Mouse (Mus musculus) liver, adult (tissue): ENCODE data around the gene Large1.

Source experiments
- GATA4 ChIP-seq: IDR thresholded peaks from 2 replicates; pipeline ENCODE4 v1.6.1; 2014; ENCODE audit warnings: mild to moderate bottlenecking, low read length; ENCODE audit not compliant: insufficient replicate concordance

The Large1 gene

DNA sequence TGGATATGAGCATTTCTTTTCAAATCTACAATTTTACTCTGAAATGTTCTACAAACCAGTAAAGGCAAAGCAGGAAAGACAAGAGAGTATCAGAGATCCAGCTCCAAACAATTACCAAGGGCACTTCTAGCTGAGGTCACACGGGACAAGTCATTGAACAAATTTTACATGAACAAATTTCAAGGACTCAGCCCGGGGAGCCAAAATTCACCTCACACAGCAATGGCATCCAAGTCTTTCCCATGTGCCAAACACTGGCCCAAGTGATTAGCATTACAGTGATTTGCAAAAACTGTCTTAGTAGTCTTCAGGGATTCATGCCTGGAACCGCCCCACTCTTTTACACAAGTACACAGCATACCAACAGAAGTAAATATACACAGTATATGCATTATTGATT lies 126.5 kb downstream of the Large1 start:
- TF ChIP-seq GATA4: no peak

DNA sequence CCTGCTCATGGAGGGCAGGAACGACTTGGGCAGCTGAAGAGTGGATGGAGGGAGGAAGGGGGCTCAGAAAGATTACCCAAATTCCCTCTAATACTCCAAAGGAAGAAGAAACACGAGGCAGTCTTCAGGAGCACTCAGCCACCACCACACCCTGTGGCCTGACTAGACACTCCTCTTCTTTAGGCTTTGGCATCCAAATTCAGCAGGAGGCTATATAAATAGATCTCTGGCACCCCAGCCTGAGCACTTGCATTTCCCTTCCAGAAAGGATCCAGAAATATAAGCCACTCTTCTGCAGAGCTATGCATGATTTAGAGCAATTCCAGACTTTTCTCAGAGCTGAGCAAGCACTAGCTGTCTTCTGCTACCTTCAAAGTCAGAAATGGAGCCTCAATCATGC lies 127.7 kb downstream of the Large1 start:
- no peak for TF ChIP-seq GATA4

DNA sequence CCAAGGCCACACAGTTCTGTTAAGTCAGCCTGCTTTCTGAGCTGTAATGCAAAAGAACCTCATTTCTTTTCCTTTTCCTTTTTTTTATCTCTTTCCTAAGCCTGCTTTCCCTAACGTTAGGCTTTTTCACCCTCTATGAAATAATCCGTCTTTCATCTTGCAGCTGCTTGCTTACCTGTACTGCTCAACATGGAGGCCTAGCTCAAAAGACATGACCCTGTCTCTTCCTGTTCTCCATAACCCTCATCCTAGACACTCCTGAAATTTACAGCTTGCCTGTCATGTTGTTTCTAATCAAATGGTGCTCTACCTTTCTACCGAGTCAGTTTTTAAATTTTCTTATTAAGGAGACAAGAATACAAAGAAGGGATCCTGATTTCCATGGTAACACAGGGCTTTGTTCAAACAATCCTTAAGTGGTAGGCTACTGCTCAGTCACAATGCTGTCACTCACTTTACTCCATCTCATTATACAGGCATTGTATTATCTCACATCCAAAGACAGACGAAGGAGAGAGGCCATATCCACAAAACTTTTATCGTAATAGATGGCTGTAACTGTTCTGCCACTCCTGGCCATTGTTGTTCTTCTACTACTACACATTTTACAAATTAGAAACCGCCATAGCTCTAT lies 134.0 kb downstream of the Large1 start:
- TF ChIP-seq GATA4: no peak

DNA sequence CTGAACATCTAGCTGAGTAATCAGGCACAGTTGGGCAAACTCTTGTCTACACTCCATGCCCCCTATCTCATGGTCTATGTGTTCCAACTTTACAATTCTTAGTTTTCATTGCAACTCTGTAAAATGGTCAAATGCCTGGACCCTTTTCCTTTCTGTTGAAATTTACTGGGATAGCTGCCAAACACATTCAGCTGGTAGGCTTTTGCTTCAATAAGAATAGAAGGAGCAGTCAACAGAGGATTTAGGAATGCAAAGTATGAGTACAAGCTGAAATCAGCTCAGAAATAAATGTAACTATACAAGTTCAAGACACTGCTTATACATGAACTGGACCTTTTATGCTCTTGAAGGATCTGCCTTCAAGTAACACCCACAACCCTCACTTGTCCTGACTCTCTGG lies 146.5 kb downstream of the Large1 start:
- no peak for TF ChIP-seq GATA4

DNA sequence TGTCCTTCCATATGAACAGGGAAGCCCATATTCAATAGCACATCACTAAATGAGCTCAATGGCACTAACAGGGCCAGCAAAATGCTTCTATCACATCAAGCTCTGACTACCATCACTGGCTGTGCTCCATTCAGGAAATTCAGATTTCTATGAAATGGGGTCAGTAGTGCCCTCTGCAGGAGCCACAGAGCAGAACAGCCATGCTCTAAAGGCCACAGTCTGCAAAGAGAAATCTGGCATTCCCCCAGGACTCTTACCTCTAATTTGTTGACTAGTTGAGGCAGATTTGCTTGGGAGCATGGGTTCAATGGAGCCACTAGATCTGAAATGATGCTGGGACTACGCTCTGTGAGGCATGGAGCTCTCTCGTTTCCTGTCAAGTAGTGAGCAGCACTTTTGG lies 151.5 kb downstream of the Large1 start:
- no peak for TF ChIP-seq GATA4

DNA sequence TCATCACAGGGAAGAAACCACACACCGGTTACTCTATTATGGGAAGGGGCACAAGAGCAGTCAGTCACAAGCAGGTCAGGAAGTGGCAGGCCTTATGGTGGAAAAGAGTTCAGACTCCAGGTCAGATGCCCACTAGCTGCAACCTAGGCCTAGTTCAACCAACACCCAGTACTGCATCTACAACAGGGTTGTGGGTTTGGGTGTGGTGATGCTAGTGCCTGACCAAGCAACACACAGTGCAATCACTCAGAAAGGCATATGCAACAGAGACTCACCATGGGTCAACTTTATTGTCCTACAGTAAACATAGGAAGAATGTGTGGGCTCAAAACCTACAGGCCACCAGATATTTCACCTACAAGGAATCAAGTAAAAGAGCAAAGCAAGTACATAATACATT lies 155.6 kb downstream of the Large1 start:
- TF ChIP-seq GATA4: no peak

DNA sequence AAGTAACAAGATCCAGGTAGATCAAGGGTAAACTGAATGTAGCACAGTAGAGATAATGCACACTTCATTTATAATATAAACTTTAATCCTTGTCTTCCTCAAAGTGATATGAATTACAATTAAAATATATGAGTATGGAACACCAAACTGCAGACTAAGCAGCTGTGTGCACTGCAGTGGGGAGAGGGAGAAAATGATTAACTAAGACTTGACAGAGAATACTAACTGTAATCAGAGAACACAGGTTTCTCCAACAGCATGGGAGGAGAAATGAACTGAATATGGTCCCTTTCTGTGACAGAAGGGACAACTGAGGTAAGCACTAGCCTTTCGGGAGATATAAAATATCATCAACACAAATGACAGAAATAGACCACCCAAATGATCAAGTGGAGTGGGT lies 164.7 kb downstream of the Large1 start:
- TF ChIP-seq GATA4: no peak

DNA sequence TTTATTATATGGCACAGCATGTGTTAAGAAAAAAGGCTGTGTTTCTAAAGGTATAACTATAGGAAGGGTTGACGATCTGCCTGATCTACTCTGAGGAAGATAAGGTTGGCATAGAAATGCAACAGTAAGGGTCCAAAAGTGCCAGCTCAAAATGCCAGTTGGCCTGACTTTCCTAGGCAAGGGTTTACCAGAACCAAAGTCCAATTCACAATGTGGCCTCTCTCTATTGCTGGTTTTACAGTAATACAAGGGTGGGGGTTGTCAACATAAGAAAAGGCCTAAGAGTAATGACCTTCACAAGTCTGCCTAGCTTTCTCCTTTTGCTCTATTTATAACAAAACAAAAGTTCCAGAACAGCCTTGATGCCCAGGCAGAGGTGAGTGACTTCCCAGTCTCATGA lies 166.0 kb downstream of the Large1 start:
- no peak for TF ChIP-seq GATA4

DNA sequence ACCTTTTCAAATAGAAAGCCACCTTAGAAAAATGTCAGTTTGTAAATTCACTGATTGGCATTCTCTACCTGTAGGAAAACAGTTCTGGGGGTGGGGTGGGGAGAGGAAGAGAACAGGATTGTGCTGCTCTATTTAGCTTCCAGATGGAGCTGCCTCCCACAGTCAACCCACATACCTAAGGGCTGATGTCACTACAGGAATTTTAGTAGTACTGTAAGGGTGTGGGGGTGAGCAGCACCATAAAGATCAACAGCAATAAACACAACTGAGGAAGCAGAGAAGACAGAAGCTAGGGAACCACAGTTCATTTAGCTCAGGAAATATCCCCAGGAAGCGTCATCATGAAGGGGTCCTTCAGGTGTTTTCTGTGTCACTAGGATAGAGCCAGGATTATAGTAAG lies 174.9 kb downstream of the Large1 start:
- TF ChIP-seq GATA4: no peak

DNA sequence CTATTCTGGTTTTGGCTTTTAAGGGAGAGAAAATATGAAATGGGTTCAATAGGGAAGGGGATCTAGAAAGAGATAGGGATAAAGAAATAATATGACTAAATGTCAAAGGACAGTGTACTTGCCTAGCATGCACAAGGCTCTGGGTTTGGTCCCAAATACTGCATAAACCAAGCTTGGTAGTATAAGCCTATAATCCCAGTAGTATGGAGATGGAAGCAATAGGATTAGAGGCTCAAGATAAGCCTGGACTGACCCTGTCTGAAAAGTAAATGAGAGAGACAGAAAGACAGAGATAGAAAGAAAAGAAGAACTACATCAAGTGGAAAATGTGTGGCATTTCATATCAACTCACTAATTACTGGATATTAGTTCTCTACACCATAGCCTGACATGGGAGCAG lies 180.7 kb downstream of the Large1 start:
- TF ChIP-seq GATA4: no peak

DNA sequence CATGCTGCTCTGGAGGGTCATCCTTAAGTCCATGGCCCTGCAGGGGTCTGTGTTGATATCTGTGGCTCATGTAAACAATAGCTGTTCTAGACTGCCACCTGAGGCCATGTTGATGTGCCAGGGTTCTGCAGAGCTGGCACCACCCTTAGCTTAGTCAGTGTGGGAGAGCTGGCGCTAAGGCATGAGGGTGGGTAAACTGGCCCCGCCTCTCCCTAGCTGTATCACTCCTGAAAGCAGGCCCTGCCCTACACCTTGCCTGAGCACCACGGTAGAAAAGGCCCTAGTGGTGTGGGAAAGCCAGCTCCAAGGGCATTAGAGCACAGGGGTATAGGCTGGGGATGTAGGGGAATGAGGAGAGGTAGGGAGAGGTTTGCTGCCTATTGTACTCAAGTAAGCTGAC lies 191.3 kb downstream of the Large1 start:
- TF ChIP-seq GATA4: no peak

DNA sequence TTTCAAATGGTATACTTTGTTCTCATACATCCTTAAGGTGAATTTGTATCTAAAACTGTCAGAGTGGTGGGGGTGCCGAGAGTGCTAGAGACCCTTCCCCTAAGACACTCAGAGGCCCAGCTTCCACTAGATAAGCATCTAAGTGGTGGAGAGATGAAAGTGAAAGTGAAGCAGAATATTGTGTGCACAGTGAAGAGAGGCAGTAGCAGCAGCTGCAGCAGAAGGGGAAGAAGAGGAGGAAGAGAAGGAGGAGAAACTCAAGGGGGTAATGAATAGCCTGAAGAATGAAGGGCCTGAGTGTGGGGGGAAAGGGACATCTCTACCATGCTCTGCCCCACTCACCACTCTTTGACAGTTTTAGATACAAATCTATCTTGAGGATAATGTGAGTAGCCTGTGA lies 191.8 kb downstream of the Large1 start:
- TF ChIP-seq GATA4: no peak

DNA sequence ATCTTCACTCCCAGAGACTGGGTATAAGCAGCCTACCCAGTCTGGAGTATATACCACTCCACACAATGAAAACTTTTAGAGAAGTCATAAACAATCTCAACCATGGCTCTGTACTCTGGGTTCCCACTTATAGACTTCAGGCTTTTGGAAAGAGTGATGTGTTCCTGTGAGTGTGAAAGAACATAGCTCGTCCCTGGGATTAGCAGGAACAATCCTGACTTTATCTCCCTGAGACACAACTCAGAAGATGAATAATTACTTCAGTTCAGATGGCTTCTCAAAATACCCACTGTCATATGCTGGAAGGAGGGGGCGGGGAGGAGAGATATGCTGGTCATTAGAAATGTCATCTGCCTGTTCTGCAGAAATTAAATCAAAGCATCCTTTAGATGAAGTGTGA lies 192.4 kb downstream of the Large1 start:
- TF ChIP-seq GATA4: no peak

DNA sequence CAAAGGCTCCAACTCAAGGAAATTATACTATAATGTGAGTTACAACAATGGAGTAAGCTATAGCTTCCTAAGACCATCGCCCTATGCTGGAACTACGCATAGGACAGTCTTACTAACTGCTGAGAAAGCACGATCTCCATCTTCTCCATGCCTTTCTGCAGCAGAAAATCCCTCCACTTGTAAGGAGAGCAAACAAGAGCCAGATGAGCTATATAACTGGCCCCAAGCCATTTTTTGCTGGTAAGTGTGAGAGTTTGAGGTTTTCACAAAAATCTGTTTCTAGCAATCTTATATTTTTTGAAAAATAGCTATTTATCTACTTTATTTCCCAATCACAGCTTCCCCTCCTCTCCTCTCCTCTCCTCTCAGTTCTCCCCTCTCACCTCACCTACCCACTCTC lies 206.1 kb downstream of the Large1 start:
- no peak for TF ChIP-seq GATA4

DNA sequence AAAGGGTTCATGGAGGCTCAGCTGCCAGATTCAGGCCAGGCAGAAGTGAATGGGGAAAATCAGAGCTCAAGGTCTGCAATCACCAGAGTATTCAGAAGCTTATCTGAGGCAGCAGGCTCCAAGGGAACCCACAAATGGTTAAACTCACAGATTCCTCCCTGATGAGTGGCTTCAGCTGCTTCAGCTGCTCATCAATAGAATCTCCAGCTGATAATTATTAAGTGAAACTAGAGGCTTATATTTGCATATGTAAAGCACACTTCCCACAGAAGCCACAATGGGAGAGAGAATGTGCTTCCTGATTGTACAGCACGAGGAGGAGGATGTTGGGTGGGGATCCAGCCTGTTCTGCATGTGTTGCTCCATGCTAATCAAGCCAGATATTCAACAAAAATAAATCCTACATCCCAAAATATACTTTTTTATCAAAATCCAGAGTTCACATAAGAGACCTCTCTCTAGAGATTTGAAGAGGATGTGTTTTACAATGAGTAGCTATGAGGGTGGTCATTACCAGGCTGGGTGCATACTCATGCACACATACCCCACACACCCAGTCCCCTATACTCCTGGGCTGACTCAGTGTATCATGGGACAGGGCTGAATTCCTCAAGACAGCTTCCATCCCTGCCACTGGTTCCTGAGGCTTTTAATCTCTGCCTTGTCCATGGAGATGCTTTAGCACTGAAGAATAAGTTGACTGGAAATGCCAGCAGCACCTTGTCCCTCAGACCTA lies 210.5 kb downstream of the Large1 start:
- no peak for TF ChIP-seq GATA4

DNA sequence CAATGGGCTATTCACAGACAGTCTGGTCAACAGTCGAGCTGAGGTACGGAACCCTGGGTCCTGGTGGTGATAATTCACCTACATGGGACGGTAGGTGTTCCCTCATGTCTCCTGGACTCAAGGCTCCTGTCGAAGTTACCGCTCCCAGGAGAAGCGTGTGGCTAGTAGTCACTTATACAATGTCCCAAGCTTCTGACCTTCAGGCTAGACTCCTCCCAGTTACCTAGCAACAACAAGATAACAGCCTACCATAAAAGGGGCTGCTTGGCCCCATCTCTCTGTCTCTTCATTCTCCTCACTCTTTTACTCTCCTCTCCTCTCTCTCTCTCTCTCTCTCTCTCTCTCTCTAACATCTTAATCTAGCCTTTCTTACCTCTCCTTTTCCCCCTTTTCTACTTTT lies 217.9 kb downstream of the Large1 start:
- TF ChIP-seq GATA4: no peak

DNA sequence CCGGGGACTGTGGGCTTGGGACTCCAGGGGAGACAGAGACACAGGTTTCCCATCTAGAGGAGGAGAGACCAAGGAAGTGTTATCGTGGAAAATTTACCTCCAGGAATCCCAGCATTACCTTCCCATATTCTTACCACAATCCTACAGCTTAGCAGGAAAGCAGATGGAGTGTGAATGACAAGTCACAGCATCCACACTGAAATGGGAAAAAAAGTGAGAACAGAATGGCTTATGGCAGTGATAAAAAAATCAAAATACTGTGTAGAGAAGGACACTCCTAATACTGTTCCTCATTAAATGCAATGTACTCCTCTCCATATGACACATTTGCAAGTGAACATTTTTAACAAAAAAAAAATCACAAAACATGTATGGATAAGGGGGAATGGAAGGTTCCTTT lies 221.3 kb downstream of the Large1 start:
- TF ChIP-seq GATA4: no peak
